Mouse (Mus musculus) bone marrow macrophage, adult 2 months (primary cell): Measurements from ENCODE around the gene Zic5. TPM values are rescaled to one million over a fixed set of nuclear protein-coding genes. Genes with fewer than 3 reads are reported as not detected.
A peak's percentile ranks its signal among the peaks of the same experiment; 100 is the strongest.

Experiments used
- H3K27ac ChIP-seq: 2 replicates; pipeline ENCODE4 v1.5.1; 2012; ENCODE audit warnings: low read depth, low read length; ENCODE audit not compliant: insufficient read depth
- H3K4me1 ChIP-seq: 2 replicates; pipeline ENCODE4 v1.6.1; 2012; ENCODE audit warnings: low read length; ENCODE audit not compliant: control insufficient read depth, insufficient read depth
- H3K4me3 ChIP-seq: 2 replicates; pipeline ENCODE4 v1.5.1; 2012; ENCODE audit warnings: mild to moderate bottlenecking, low read length, moderate library complexity; ENCODE audit not compliant: insufficient read depth
- CTCF ChIP-seq: IDR thresholded peaks from 2 replicates; pipeline ENCODE4 v1.5.1; 2012; ENCODE audit warnings: low read depth, mild to moderate bottlenecking, low read length, moderate library complexity
- POLR2A ChIP-seq: IDR thresholded peaks from 2 replicates; pipeline ENCODE4 v1.6.1; 2012; ENCODE audit warnings: mild to moderate bottlenecking, low read depth, low read length, borderline replicate concordance
- polyA plus RNA-seq: library from polyadenylated mRNA; stranded (reverse); fragments of >200 nt; gene quantifications from 2 replicates; pipeline ENCODE4 v1.2.4, GENCODE M21; 2012; ENCODE audit not compliant: missing spikeins, insufficient read depth, insufficient read length

The Zic5 gene
- polyA plus RNA-seq, 1 experiment, result not detected

DNA sequence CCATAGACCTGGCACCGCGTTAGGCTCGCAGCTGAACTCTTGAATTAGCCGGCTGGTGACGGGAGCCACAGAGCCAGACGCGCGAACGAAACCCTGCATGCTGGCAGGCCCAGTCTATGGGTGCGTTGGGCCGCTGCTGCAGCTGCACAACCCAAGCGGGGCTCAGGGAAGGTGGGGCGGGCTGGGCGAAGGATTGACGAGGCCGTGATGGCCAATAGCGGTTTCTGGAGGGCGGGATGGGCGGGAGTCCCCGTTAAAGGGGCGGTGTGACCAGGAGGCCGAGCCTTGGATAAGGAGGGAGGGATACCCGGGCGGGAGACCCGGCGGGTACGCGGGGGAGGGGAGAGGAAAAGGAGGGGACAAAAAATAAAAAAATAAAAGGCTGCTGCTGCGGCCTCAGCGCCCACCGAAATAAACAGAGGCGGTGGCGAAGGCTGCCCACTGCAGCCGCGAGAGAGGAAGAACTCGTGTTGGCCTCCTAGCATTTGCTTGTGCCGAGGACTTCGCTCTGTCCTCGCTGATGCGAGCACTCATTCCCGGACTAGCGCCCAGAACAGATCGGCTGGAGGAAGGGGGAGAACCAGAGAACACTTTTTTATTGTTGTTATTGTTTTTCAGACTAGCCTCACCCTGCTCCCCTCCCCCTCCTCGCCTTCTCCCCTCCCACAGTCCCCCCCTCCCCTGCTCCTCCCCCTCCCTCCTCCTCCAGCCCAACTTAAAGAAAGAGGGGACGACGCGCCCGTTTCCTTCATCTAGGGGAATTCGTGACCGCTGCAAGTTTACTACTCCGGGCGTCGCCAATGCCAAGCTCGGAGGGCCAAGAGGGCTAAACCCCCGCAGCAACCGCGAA is 8.8 kb upstream of the Zic5 start:
- TF ChIP-seq POLR2A (no peak), CTCF (no peak)
- H3K4me3 ChIP-seq, result peak overlapping the region; percentile 33
- H3K27ac ChIP-seq, result no peak overlapping the region
- H3K4me1 ChIP-seq, result peaks cover 2% of the 10 kb centered on the region; the same call in 1 of the 2 replicates

DNA sequence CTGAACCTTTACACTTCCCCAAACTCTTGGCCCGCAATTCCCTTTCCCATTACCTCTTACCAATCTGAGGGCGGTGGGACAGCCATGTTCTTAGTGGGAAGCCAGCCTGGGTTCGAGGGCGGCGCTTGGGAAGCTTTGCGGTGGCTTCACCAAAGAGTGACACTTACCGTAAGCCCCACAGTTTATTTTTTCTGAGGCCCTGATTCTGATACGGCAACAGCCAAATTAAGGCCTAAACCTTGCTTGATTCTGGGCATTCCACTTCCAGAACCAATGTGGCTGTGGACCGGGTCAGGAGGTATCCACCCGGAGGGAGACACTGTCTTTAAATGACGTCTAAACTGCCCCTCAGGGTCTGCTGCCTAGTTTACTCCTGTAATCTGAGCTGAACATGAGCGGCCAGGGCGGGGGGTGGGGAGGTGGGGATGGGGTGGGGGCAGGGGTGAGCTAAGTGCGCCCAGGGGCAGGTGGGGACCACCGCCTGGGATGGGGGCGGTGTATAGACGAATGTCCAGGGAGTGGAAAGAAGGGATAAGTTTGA is 7.8 kb upstream of the Zic5 start:
- no peak for TF ChIP-seq POLR2A
- no peak for TF ChIP-seq CTCF
- H3K4me1 ChIP-seq, result peaks cover 2% of the 10 kb centered on the region; the same call in 1 of the 2 replicates
- no peak overlapping the region for H3K27ac ChIP-seq
- no peak overlapping the region for H3K4me3 ChIP-seq

DNA sequence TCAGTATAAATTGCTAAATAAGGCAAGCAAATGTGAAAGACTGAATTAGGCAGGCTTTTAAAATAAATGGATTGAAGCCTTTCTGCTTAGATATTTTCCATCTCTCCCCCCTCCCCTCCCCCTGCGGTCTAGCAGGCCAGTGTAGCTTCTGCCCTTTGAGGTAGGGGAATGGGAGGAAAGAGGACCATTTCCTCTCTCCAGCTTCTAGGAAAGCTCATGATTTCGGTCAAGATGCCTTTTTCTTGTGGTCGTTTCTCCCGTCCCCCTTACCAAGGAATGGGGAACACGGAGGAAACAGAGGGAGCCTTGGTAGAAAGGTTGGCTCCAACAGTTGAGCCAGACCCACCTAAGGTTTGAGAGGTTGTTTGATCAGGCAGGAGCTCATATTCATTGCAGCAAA is 7.2 kb upstream of the Zic5 start:
- Histone ChIP-seq H3K4me1 (peaks cover 2% of the 10 kb centered on the region; the same call in 1 of the 2 replicates), H3K27ac (no peak overlapping the region), H3K4me3 (no peak overlapping the region)
- TF ChIP-seq POLR2A (no peak), CTCF (no peak)

DNA sequence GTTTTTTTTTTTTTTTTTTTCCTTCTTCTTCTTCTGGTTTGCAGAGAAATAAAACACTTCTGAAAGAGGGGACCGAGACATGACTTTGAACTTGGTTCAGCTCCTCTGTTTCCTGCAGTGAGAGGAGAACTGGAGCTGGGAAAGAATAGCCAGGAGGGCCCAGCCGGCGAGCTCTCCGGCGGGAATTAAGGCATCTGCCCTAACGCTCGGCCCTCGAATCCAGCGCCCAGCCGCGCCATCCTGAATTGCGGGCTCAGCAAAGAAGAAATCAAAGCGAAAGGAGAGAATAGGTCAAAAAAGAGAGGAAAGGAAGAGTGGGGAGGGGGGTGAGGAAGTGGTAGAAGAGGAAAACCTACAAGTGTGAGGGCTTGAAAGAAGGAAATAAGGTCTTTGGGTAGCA is 6.7 kb upstream of the Zic5 start:
- Histone ChIP-seq H3K4me3 (no peak overlapping the region), H3K27ac (no peak overlapping the region), H3K4me1 (peaks cover 2% of the 10 kb centered on the region; the same call in 1 of the 2 replicates)
- TF ChIP-seq CTCF, result no peak
- TF ChIP-seq POLR2A, result no peak

DNA sequence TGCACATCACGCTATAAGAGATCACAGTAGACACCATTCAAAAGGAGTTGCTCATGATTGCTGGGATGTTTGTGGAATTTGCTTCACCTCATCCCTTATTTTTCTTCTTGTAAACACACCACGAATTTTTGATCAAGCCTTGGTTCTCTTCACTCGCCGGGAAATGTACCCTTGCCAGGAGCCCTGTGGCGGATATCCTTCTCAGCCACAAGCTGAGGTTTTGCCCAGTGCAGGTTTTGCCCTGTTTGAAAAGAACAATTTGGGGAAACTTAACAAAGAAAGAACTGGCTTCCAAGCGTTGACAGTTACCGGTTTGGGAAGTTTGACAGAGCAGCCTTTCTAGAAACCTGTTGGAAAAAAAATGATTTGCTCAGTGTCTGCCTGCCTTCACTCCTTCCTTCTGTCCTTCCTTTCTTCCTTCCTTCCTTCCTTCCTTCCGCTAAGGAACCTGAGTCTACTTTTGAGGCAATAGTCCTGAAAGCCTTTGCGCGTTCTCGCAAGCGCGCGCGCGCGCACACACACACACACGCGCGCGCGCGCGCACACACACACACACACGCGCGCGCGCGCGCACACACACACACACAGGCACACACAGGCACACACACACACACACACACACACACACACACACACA is 6.1 kb upstream of the Zic5 start:
- peak overlapping the region; percentile 9; the same call in 1 of the 2 replicates for H3K4me3 ChIP-seq
- TF ChIP-seq POLR2A (no peak), CTCF (no peak)

DNA sequence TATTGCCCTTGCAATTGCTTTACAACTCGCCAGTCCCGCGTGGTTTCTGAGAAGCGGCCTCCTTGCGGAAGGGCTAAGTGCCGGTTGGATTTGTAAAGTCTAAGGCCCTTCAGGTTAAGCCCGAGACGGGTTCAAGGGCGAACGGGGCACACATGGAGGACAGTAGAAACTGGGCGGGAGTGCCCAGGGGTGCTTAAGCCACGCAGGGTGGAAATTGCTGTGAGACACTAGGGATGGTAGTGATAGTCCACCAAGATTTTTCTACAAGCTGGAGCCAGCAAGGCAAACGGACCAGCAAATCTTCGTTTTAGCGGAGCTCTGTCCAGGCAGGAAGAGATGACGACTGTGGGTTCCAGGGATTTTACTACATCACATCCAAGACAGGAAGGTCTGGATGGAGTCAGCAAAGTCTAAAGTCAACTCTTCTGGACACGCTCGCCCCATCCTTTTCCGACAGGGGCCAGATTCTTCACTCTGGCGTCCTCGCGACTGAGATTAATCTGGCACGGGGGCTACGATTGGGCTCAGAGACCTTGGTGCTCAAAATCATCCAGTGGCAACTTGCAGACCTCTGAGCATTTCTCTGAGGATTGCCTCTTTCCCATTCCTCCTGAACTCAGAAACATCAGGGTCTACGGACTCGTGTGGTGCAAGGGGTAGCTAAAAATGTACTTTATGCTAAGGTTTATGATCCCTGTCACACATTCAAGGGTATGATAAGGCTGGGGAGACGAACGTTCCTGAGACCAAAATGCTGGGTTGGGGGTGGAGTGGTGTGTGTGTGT is 3.7 kb upstream of the Zic5 start:
- H3K4me3 ChIP-seq, result no peak overlapping the region
- TF ChIP-seq CTCF, result no peak
- TF ChIP-seq POLR2A, result no peak
- H3K4me1 ChIP-seq, result peaks cover 2% of the 10 kb centered on the region; the same call in 1 of the 2 replicates
- no peak overlapping the region for H3K27ac ChIP-seq

More for the DNA sequence above, 6.1 kb upstream of the Zic5 start:
- no peak overlapping the region for H3K27ac ChIP-seq
- H3K4me1 ChIP-seq, result peaks cover 2% of the 10 kb centered on the region; the same call in 1 of the 2 replicates

DNA sequence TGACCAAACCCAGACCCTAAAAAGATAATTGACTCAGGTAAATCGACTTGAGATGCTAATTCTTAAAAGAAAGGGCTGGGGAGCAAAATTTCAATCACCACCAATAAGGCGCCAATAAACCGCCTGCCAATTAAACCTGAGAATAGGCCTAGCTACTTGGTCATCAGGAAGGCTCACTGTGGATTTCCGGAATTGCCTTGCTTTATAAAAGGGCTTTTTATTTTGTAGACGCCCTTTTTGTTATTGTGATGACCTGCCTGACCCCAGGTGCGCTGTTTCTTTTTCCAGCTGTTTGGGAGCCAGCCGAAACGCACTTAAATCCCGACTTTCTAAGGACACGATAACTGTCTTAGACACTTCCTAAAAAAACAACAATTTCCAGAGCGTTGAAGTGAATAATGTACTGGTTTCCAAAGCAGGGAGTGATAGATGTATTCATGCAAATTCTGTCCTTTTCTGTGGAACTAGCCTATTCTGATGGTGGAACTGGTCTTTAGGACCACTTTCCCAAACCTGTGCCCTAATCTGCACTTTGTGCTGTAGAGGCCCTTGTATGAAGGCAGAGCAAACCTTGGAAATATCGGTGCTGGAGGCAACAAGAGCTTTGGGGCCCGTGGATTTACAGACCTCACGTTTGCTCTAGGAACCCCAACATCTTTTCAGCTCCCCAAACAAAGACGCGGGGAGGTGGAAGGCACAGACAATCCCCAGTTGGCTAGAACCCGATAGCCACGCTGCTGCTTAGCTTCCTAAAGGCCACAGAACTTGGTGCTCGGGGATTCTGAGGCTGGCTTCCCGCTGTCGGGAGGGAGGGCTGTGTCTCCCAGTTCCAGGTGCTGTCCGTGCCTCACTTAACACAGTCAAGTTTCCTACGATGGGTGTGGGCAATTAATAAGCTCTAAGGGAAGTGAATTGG is 2.7 kb upstream of the Zic5 start:
- Histone ChIP-seq H3K27ac (no peak overlapping the region), H3K4me1 (peaks cover 2% of the 10 kb centered on the region; the same call in 1 of the 2 replicates), H3K4me3 (no peak overlapping the region)
- no peak for TF ChIP-seq CTCF
- no peak for TF ChIP-seq POLR2A

DNA sequence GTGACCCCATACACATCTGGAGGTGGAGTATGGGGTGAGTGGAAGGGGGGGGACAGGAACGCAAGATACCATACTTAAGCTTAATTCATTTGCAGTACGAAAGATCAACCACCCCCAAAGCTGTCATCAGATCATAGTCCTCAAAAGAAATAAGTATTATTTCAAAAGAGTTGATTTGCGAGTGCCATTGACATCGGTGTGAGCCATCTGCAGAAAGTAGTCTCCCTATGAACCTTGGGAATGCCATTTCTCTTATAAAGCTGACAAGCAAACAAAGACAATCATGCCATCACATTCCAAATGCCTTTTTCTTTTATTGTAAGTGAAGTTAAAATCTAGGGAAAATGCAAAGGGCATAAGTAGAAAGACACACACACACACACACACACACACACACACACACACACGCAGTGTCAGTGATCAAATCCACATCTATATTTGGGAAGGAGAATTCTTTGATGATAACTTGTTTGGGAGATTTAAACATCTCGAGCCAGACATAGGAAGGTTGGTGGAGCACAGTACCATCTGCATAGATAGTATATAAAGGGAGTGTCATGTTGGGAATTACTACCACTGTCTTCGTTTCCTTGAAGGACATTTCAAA is 1.4 kb upstream of the Zic5 start:
- H3K4me3 ChIP-seq, result no peak overlapping the region
- no peak for TF ChIP-seq POLR2A
- TF ChIP-seq CTCF, result no peak
- no peak overlapping the region for H3K27ac ChIP-seq

More for the DNA sequence above, 1.4 kb upstream of the Zic5 start:
- peaks cover 2% of the 10 kb centered on the region; the same call in 1 of the 2 replicates for H3K4me1 ChIP-seq
